Mouse (Mus musculus): ENCODE data around the gene Fgf4. TPM values are rescaled to one million over a fixed set of nuclear protein-coding genes. Genes with fewer than 3 reads are reported as not detected.

Fgf4 gene
- total and polyA plus RNA-seq, 3 experiments: not detected

GRCm38 (mm10) chr7:144867161-144867560, 20.0 kb downstream of the Fgf4 start:
- no peaks in the 10 kb centered on the region for H3K79me2 ChIP-seq (ENCODE audit: control insufficient read depth, insufficient read depth, low read length, poor library complexity)
- no peaks in the 10 kb centered on the region for H3K27me3 ChIP-seq (ENCODE audit: control insufficient read depth in 1 of 2, insufficient read depth in 2 of 2, low read length in 2 of 2)
- TF ChIP-seq ELF1 (IDR thresholded peaks at IDR 0.05; ENCODE audit: low read depth, low read length) (no peak), USF2 (IDR thresholded peaks at IDR 0.05; ENCODE audit: borderline replicate concordance in 1 of 2, insufficient read depth in 1 of 2, low read depth in 1 of 2, low read length in 2 of 2) (no peak), GATA1 (IDR thresholded peaks at IDR 0.05; ENCODE audit: low read depth, low read length) (no peak), NELFE (IDR thresholded peaks at IDR 0.05; ENCODE audit: low read depth, low read length) (no peak), EP300 (IDR thresholded peaks at IDR 0.05; ENCODE audit: low read depth in 1 of 2, low read length in 2 of 2) (no peak), SIN3A (IDR thresholded peaks at IDR 0.05; ENCODE audit: low read length) (no peak), SMC3 (IDR thresholded peaks at IDR 0.05; ENCODE audit: low read depth, low read length) (no peak), MAFK (IDR thresholded peaks at IDR 0.05; ENCODE audit: borderline replicate concordance, low read depth, low read length) (no peak), MYB (IDR thresholded peaks at IDR 0.05; ENCODE audit: low read depth, low read length) (no peak), CTCF (IDR thresholded peaks at IDR 0.05 in 2 of 3, conservative IDR thresholded peaks at IDR 0.05 in 1 of 3; ENCODE audit: control insufficient read depth in 1 of 3, insufficient read depth in 1 of 3, low read depth in 2 of 3, low read length in 3 of 3, poor library complexity in 1 of 3, severe bottlenecking in 1 of 3) (no peak), CHD2 (IDR thresholded peaks at IDR 0.05; ENCODE audit: low read length) (no peak), ZNF384 (IDR thresholded peaks at IDR 0.05; ENCODE audit: low read depth, low read length) (no peak), NRF1 (IDR thresholded peaks at IDR 0.05; ENCODE audit: insufficient read depth, low read depth, low read length, poor library complexity, severe bottlenecking) (no peak), TBP (IDR thresholded peaks at IDR 0.05; ENCODE audit: low read depth, low read length) (no peak), ZMIZ1 (IDR thresholded peaks at IDR 0.05; ENCODE audit: low read depth, low read length) (no peak)
- H3K4me3 ChIP-seq (ENCODE audit: control insufficient read depth in 1 of 2, insufficient read depth in 1 of 2, low read depth in 2 of 2, low read length in 2 of 2): no peak overlapping the region
- no peak for DNase-seq (ENCODE audit: low read depth, low spot score)
- H3K9me3 ChIP-seq (replicated peaks; ENCODE audit: insufficient read depth, low read length): no peaks in the 10 kb centered on the region
- no peaks in the 10 kb centered on the region for H3K4me1 ChIP-seq (ENCODE audit: control insufficient read depth in 1 of 2, insufficient read depth in 2 of 2, low read length in 2 of 2)
- H3K9ac ChIP-seq (ENCODE audit: control insufficient read depth, low read depth, low read length, poor library complexity, severe bottlenecking): no peak overlapping the region
- H3K36me3 ChIP-seq (ENCODE audit: control insufficient read depth in 1 of 2, insufficient read depth in 2 of 2, low read length in 2 of 2): no peaks in the 10 kb centered on the region
- no peak overlapping the region for H3K27ac ChIP-seq (ENCODE audit: control insufficient read depth, low read depth, low read length)

- Histone ChIP-seq H3K9ac (ENCODE audit: control insufficient read depth, low read depth, low read length, poor library complexity, severe bottlenecking) (no peak overlapping the region), H3K79me2 (ENCODE audit: control insufficient read depth, insufficient read depth, low read length, poor library complexity) (no peaks in the 10 kb centered on the region), H3K4me3 (ENCODE audit: control insufficient read depth in 1 of 2, insufficient read depth in 1 of 2, low read depth in 2 of 2, low read length in 2 of 2) (no peak overlapping the region), H3K36me3 (ENCODE audit: control insufficient read depth in 1 of 2, insufficient read depth in 2 of 2, low read length in 2 of 2) (no peaks in the 10 kb centered on the region), H3K9me3 (replicated peaks; ENCODE audit: insufficient read depth, low read length) (no peaks in the 10 kb centered on the region), H3K27ac (ENCODE audit: control insufficient read depth, low read depth, low read length) (no peak overlapping the region), H3K27me3 (ENCODE audit: control insufficient read depth in 1 of 2, insufficient read depth in 2 of 2, low read length in 2 of 2) (no peaks in the 10 kb centered on the region), H3K4me1 (ENCODE audit: control insufficient read depth in 1 of 2, insufficient read depth in 2 of 2, low read length in 2 of 2) (no peaks in the 10 kb centered on the region)
- TF ChIP-seq BHLHE40 (IDR thresholded peaks at IDR 0.05; ENCODE audit: borderline replicate concordance, low read depth, low read length) (no peak), USF2 (IDR thresholded peaks at IDR 0.05; ENCODE audit: borderline replicate concordance in 1 of 2, insufficient read depth in 1 of 2, low read depth in 1 of 2, low read length in 2 of 2) (no peak), TBP (IDR thresholded peaks at IDR 0.05; ENCODE audit: low read depth, low read length) (no peak), TCF12 (IDR thresholded peaks at IDR 0.05; ENCODE audit: low read depth, low read length) (no peak), POLR2AphosphoS2 (IDR thresholded peaks at IDR 0.05; ENCODE audit: low read length) (no peak), CTCF (IDR thresholded peaks at IDR 0.05 in 2 of 3, conservative IDR thresholded peaks at IDR 0.05 in 1 of 3; ENCODE audit: control insufficient read depth in 1 of 3, insufficient read depth in 1 of 3, low read depth in 2 of 3, low read length in 3 of 3, poor library complexity in 1 of 3, severe bottlenecking in 1 of 3) (no peak), SMC3 (IDR thresholded peaks at IDR 0.05; ENCODE audit: low read depth, low read length) (no peak), ELF1 (IDR thresholded peaks at IDR 0.05; ENCODE audit: low read depth, low read length) (no peak), POLR2A (IDR thresholded peaks at IDR 0.05; ENCODE audit: control insufficient read depth in 1 of 2, insufficient read depth in 1 of 2, low read depth in 1 of 2, low read length in 2 of 2, poor library complexity in 1 of 2) (no peak), KAT2A (conservative IDR thresholded peaks at IDR 0.05; ENCODE audit: low read depth, low read length) (no peak), MYC (IDR thresholded peaks at IDR 0.05; ENCODE audit: low read depth, low read length) (no peak)
- no peak for DNase-seq (ENCODE audit: low read depth, low spot score)
Measured at GRCm38 (mm10) chr7:144867602-144868001, 20.4 kb downstream of the Fgf4 start.
